Mouse (Mus musculus) liver, adult 2 months (tissue): Measurements from ENCODE around the gene Fbl. TPM values are rescaled to one million over a fixed set of nuclear protein-coding genes. Genes with fewer than 3 reads are reported as not detected.
"Not testable (repeated sequence)": the region's sequence is repeated elsewhere in the genome, so short reads cannot be mapped to it uniquely, and the experiment has no call there.

Source experiments
- DNase-seq: peaks from one replicate; pipeline ENCODE4 v3.0.0-alpha.2; 2011; ENCODE audit warnings: low read depth, low spot score; ENCODE audit errors: extremely low read depth
- H3K27ac ChIP-seq: fragments of 200-500 bp; replicated peaks from 2 replicates; pipeline ENCODE4 v1.5.1; 2012; ENCODE audit warnings: low read depth, mild to moderate bottlenecking, control low read depth, inconsistent platforms, low read length; ENCODE audit not compliant: insufficient read depth
- H3K27me3 ChIP-seq: fragments of 200-500 bp; 2 replicates; pipeline ENCODE4 v1.6.1; 2012; ENCODE audit warnings: mild to moderate bottlenecking, moderate library complexity, low read length, inconsistent platforms; ENCODE audit not compliant: control insufficient read depth, insufficient read depth
- H3K36me3 ChIP-seq: fragments of 200-500 bp; 2 replicates; pipeline ENCODE4 v1.6.1; 2012; ENCODE audit warnings: low read length, inconsistent platforms; ENCODE audit not compliant: control insufficient read depth, insufficient read depth
- H3K4me1 ChIP-seq: fragments of 200-500 bp; 2 replicates; pipeline ENCODE4 v1.6.1; 2011; ENCODE audit warnings: low read length; ENCODE audit not compliant: control insufficient read depth, insufficient read depth
- H3K4me3 ChIP-seq: fragments of 200-500 bp; 2 replicates; pipeline ENCODE4 v1.5.1; 2011; ENCODE audit warnings: low read depth, mild to moderate bottlenecking, control low read depth, low read length, moderate library complexity; ENCODE audit not compliant: insufficient read depth
- H3K79me2 ChIP-seq: fragments of 200-500 bp; 2 replicates; pipeline ENCODE4 v1.6.1; 2012; ENCODE audit warnings: inconsistent platforms, mild to moderate bottlenecking, low read length, moderate library complexity; ENCODE audit not compliant: control insufficient read depth, insufficient read depth
- H3K9ac ChIP-seq: fragments of 200-500 bp; 2 replicates; pipeline ENCODE4 v1.6.1; 2012; ENCODE audit warnings: low read depth, mild to moderate bottlenecking, control low read depth, inconsistent platforms, low read length
- CTCF ChIP-seq: fragments of 200-500 bp; IDR thresholded peaks from 2 replicates; pipeline ENCODE4 v1.5.1; 2011; ENCODE audit warnings: low read depth, low read length, control low read depth
- POLR2A ChIP-seq: fragments of 200-500 bp; IDR thresholded peaks from 2 replicates; pipeline ENCODE4 v1.6.1; 2011; ENCODE audit warnings: low read length, control low read depth; ENCODE audit not compliant: insufficient read depth; ENCODE audit errors: extremely low read depth
- WGBS: fragments of 180-500 bp; shearing (Covaris S2); methylation state at CpG from one replicate; pipeline ENCODE4 v1.1.7; 2018; 5-methylcytosine and 5-hydroxymethylcytosine counted together
- polyA plus RNA-seq: library from polyadenylated mRNA; depleted of rRNA; stranded (reverse); fragments of >200 nt; gene quantifications from 2 replicates; pipeline ENCODE4 v1.2.3, GENCODE M21; 2012
- total RNA-seq: library from RNA; depleted of rRNA; stranded (reverse); fragments of >200 nt; gene quantifications from 2 replicates; pipeline ENCODE4 v1.2.3, GENCODE M21; 2014

The Fbl gene
- total and polyA plus RNA-seq, 2 experiments = 32.7 to 34.0 TPM

DNA sequence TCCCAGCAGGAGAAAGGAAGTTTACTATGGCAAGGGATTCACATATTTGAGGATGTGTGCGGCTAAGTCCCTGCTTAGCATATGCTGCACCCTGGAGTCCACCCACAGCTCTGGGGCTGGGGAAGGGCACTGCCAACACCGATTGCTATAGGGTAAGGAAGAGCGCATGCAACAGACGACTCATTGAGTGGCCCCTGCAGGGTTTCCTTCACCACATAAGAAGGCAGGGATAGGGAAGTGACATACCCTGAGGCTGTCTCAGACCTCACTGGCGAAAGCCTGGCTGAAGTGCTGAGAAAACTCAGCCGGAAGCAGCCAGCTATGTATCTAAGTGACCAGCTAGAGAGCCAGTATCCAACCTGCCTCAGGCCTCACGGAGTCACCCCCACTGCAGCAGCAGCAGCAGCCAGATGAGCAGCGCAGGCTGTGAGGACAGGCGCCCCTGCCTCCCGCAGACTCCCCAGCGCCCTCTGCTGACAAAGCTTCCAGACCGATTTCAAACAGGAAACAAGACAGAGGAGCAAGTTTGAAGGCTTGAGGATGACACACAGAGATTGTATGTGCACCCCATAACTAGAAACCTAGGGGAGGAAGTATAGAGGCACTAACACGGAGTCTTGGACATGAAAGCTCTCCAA lies 17.8 kb upstream of the Fbl start:
- no peaks in the 10 kb centered on the region for H3K27me3 ChIP-seq
- H3K36me3 ChIP-seq = no peaks in the 10 kb centered on the region
- H3K27ac ChIP-seq = no peak overlapping the region
- H3K4me3 ChIP-seq = no peak overlapping the region
- TF ChIP-seq CTCF (peak; percentile 65), POLR2A (no peak)
- H3K4me1 ChIP-seq = no peaks in the 10 kb centered on the region
- WGBS = 20% methylated on average over 13 of the region's 13 CpGs
- H3K9ac ChIP-seq = no peak overlapping the region
- no peak for DNase-seq
- no peaks in the 10 kb centered on the region for H3K79me2 ChIP-seq

DNA sequence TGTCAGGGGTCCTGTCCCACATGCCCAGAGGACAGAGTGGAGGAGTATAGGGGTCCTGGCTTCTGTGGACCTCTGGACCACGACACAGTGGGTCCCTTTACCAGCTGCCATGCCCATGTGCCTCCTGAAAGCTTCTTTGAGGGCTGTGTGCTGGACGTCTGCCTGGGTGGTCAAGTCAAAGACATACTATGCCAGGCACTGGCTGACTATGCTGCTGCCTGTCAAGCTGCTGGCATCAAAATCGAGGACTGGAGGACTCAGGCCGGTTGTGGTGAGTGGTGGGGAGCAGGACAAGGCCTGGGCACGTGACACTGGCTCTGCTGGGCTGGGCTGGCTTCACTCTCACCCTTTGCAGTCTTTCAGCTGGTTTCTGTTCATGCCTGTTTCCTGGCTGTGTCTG lies 15.9 kb upstream of the Fbl start:
- 33% methylated on average over 5 of the region's 5 CpGs for WGBS
- DNase-seq, H3K4me3 ChIP-seq, H3K4me1 ChIP-seq, H3K79me2 ChIP-seq, H3K36me3 ChIP-seq, H3K27me3 ChIP-seq, H3K9ac ChIP-seq, H3K27ac ChIP-seq: not testable (repeated sequence)

DNA sequence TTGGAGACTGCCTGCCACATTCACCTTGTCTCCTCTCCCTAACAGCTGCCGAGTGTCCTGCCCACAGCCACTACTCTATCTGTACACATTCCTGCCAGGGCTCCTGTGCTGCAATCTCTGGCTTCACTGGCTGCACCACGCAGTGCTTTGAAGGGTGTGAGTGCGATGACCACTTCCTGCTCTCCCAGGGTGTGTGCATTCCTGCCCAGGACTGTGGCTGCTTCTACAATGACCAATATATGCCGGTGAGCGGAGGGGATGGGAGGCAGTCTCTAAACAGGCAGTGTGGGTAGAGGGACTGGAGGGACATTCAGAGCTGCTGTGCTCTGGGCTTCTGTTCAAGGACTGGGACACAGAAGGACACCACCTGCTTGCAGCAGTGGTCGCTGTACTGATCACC lies 10.2 kb upstream of the Fbl start:
- TF ChIP-seq CTCF = no peak
- no peak for TF ChIP-seq POLR2A
- no peak for DNase-seq
- WGBS = 54% methylated on average over 6 of the region's 6 CpGs
- no peaks in the 10 kb centered on the region for H3K79me2 ChIP-seq
- no peak overlapping the region for H3K27ac ChIP-seq
- H3K4me3 ChIP-seq = no peak overlapping the region
- H3K4me1 ChIP-seq = no peaks in the 10 kb centered on the region
- H3K9ac ChIP-seq = no peak overlapping the region
- no peaks in the 10 kb centered on the region for H3K36me3 ChIP-seq
- H3K27me3 ChIP-seq = no peaks in the 10 kb centered on the region

DNA sequence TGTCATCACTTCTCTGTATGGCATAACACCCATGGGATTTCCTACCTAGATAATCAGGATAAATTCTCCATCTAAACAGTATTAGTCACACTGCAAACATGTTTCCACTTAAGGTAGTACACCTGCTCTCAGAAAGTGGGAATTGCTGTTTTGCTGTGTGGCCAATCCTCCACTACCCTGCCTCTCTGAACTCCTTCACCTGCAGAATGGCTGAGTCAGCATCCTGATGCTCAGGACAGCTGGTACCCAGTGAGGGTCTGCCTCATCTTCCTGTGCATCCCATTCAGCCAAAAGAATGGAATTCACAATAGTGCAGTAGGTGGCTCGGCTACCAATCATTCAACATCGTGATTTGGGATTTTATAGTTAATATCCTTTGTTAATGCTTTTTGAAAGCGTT lies 9.6 kb upstream of the Fbl start:
- 85% methylated on average over 3 of the region's 3 CpGs for WGBS
- no peaks in the 10 kb centered on the region for H3K27me3 ChIP-seq
- no peaks in the 10 kb centered on the region for H3K4me1 ChIP-seq
- DNase-seq = no peak
- no peaks in the 10 kb centered on the region for H3K79me2 ChIP-seq
- no peak overlapping the region for H3K27ac ChIP-seq
- no peak overlapping the region for H3K4me3 ChIP-seq
- H3K9ac ChIP-seq = no peak overlapping the region
- no peaks in the 10 kb centered on the region for H3K36me3 ChIP-seq
- TF ChIP-seq CTCF (no peak), POLR2A (no peak)

DNA sequence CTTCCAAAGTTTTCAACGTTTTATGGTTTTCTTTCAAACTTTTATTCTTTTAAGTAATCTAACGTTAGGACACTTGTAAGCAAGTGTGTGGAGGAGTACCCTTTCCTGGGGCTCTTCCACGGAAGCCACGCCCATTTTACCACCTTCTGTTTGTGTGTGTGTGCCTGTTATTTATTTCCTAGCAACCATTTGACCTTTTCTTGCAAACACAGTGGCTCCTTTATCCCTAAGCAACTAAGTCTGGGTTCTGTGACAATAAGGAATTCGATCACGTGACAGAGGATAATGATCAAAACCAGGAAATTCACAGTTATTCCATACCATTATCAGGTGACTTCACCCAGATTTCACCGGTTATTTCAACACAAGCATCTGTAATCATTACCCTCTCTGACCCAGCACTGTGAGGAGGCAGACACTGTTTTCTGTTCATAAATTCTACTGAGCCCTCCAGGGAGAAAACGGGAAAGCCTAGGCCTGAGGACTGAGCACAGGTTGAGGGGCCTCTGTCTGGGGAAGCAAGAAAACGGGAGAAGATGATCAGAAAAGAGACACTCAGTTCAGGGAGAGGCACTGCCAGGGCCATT lies 8.3 kb upstream of the Fbl start:
- Histone ChIP-seq H3K36me3 (no peaks in the 10 kb centered on the region), H3K9ac (no peak overlapping the region), H3K79me2 (no peaks in the 10 kb centered on the region), H3K27me3 (no peaks in the 10 kb centered on the region), H3K4me3 (no peak overlapping the region), H3K4me1 (no peaks in the 10 kb centered on the region), H3K27ac (no peak overlapping the region)
- WGBS = 53% methylated on average over 9 of the region's 9 CpGs
- no peak for DNase-seq
- TF ChIP-seq CTCF (no peak), POLR2A (no peak)

DNA sequence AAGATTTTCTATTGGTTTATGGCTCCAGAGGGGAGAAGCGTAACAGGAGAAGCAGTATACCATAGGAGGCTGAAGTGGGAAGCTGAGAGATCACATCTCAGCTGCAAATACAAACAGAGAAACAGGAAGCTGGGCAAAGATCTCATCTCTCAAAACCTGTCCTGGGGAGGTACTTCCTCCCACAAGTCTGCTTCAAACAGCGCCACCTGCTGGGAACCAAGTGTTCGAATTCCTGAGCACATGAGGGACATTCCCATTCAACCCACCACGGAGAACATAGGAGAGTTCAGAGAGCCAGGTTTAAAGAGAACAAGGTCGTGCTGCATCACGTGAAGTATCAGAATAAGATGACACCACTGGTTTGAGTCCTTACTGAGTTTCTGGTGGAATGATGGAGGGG lies 4.1 kb upstream of the Fbl start:
- Histone ChIP-seq H3K4me3 (no peak overlapping the region), H3K36me3 (no peaks in the 10 kb centered on the region), H3K79me2 (0 out of 2 replicates have a peak, but pooled peaks cover under 1% of the 10 kb centered on the region), H3K27me3 (no peaks in the 10 kb centered on the region), H3K27ac (no peak overlapping the region), H3K9ac (no peak overlapping the region), H3K4me1 (peaks cover under 1% of the 10 kb centered on the region; the same call in 1 of the 2 replicates)
- 77% methylated on average over 6 of the region's 6 CpGs for WGBS
- no peak for TF ChIP-seq CTCF
- TF ChIP-seq POLR2A = no peak
- DNase-seq = no peak
